Mouse (Mus musculus) layer of hippocampus, adult 9-10 months (tissue): Measurements from ENCODE around the gene Pld6.

Experiments used
- DNase-seq: peaks from one replicate; pipeline ENCODE4 v3.0.0; 2022; ENCODE audit warnings: low spot score

The Pld6 gene

GRCm38 (mm10) chr11:59787199-59787781 lies at the start of gene Pld6:
TSS of gene Pld6 (minus strand) at chr11:59787645.
- DNase-seq = no peak

GRCm38 (mm10) chr11:59821625-59822024 lies 34.2 kb upstream of the Pld6 start:
- no peak for DNase-seq

- no peak for DNase-seq
Observed at GRCm38 (mm10) chr11:59817916-59818315, 30.5 kb upstream of the Pld6 start.

GRCm38 (mm10) chr11:59815482-59816065 lies 28.1 kb upstream of the Pld6 start:
- no peak for DNase-seq

DNA sequence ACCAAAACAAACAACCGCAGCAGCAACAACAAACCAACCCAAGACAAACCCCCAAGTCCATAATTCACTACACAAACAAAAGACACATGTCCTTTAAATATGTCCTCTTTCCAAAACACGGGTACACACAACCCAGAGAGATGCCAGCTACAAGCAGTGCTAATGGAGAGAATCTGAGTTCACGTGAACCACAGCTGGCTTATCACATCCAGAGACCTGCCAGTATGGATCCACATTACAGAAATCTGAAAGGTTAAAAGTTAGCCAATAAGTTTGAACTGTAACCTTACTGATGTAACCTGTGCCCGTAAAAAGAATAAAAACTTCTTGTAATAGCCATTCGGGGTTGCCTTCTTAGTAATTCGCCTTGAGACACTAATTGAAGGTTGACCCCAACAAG lies 27.5 kb upstream of the Pld6 start:
- no peak for DNase-seq

- no peak for DNase-seq
Observed at GRCm38 (mm10) chr11:59814311-59814710, 26.9 kb upstream of the Pld6 start.

DNA sequence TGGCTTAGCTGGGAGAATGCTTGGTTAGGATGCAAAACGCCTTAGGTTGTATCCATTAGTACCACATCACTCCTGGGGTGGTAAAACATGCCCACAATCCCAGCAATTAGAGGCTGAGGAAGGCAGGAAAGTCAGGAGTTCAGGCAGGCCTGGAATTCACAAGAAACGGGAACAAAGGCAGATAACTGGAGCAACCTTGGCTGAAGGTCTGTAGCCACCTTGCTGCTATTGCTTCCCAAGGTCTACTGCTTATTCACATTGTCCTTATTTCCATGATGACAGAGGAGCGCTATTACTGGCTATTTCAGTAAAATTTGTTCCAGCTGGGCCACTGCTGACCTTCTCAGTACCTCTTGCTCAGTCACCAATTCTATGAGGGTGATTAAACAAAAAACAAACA lies 25.8 kb upstream of the Pld6 start:
- DNase-seq = no peak

- DNase-seq = no peak
Observed at GRCm38 (mm10) chr11:59811211-59811610, 23.8 kb upstream of the Pld6 start.

DNA sequence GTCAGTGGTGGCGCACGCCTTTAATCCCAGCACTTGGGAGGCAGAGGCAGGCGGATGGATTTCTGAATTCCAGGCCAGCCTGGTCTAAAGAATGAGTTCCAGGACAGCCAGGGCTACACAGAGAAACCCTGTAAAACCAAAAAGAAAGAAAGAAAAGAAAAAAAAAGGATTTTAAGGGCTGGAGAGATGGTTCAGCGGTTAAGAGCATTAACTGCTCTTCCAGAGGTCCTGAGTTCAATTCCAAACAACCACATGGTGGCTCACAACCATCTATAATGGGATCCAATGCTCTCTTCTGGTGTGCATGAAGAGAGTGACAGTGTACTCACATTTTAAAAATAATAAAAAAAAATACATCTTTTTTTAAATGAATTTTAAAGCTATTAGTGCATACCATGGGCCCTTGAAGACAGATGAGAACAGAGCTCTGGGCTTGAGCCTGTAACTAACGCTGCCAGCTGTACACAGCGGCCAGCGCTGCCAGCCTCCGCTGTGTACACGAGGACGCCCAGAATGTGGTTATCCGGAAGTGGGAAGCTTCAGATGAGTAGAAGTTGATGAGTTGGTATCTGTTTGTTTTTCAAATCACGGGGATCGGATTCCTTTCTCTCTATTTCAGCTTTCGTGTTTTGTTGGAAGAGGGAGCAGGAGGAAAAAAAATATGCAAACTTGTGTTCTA lies 23.2 kb upstream of the Pld6 start:
- no peak for DNase-seq

DNA sequence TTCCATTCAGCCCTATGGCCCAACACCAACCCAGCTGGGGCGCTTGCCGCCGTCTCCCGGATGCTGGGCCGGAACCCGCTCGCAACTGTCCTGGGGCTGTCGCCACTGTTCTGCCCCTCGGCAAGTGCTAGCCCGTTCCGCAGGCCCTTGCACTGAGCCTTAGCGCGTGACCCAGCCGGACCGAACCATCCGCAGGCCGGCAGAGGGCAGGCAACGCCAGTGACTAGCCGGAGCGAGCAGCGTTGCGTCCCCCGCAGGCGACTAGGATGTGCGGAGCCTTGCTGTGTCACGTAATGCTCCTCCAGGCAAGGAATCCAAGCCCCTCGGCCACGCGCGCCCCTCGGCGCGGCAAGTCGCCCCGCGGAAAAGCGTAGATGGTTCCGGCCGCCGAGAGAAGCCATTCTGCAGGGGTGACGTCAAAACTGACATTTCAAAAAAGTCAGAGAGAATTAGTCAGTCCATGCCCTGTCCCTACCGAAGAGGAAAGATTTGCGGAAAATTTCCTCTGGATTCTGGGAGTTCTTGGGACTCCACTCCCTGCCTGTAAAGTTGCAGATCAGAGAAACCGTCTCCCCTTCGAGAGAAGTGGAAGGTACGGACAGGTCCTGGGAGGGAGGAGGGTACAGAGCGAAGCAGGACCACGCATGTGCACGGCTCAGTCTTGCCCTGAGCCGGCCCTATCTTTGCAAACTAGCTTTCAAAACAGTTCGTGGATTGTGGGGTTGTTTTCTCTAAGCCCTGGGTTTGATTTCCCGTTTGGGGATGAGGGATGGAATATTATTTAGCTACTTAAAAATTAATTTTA lies 22.4 kb upstream of the Pld6 start, which contains the start of gene Flcn:
Gene Flcn (minus strand): TSS at position 347 of the 805 bp plus-strand sequence.
- peak; percentile 75 for DNase-seq

DNA sequence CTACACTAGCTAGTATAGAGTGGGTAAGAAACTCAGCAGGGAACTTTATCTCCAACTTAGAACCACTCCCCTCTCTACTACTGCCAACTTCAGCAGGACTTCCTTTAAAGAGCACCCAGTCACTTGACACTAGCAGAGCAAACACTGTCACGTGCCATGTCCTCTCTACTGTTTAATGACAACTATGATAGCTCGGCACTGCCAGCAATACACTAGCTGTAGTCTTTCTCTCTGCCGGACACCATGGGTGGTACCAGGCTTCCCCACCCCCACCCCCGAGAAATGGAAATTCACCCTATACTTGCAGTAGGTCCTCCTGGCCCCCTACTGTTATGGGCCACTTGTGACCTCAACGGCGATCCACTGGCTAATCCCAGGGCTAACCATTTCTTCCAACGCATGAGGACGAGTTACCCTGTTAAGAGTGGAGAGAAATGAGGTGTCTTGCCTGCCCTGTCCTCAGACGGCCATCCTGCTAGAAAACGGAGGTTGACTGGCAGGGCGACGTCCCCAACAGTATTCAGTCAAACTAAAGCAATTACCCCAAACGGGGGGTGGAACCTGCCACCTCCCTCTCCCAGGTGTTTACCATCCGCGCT lies 21.7 kb upstream of the Pld6 start:
- DNase-seq = no peak

DNA sequence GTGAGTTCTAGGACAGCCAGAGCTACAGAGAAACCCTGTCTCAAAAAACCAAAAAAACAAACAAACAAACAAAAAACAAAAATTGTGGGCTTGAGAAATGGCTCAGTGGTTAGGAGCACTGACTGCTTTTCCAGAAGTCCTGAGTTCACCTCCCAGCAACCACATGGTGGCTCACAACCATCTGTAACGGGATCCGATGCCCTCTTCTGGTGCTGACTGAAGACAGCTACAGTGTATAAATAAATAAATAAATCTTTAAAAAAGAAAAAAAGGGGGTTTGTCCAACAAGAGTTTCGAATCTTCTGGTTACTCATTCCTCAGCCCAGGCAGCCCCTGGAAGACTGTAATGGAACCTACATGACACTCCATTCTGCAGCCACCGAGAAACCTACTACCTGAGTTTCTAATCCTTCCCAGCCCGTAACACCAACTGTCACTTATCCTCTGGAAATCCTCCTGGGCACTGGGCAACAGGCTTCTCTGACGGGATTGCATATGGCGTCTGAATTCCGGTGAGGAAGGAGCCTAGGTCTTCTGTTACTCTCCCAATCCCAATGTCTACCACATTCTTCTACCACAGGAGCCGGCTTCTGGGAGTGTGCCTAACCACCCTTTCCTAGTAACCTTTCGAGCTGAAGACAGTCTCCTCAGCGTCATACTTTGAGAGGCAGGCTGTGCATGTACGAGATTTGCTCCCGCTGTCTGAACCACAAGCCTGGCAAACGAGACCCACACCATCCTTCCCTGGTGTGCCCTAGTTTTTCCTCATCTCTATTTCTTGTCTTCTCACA lies 20.9 kb upstream of the Pld6 start:
- DNase-seq = no peak

- DNase-seq = no peak
Observed at GRCm38 (mm10) chr11:59805656-59806055, 18.2 kb upstream of the Pld6 start.

DNA sequence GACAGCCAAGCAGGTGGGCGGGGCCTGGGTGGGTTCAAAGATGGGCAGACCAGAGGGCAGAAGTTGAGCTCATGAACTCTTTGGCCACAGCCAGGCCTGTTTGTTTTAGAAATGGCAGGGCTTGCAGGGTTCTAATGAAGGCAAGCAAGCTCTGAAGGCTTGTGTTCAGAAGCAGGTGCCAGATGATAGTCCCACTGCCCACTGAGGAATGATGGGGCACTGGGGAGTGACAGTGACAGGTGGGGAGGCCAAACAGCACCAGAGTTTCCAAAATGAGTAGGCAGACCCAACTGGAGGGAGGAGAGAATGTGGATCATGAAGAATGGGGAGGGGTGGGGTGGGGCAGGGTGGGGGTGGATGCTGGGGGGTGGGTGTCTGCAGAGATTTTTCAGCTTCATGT lies 17.8 kb upstream of the Pld6 start:
- DNase-seq = no peak

DNA sequence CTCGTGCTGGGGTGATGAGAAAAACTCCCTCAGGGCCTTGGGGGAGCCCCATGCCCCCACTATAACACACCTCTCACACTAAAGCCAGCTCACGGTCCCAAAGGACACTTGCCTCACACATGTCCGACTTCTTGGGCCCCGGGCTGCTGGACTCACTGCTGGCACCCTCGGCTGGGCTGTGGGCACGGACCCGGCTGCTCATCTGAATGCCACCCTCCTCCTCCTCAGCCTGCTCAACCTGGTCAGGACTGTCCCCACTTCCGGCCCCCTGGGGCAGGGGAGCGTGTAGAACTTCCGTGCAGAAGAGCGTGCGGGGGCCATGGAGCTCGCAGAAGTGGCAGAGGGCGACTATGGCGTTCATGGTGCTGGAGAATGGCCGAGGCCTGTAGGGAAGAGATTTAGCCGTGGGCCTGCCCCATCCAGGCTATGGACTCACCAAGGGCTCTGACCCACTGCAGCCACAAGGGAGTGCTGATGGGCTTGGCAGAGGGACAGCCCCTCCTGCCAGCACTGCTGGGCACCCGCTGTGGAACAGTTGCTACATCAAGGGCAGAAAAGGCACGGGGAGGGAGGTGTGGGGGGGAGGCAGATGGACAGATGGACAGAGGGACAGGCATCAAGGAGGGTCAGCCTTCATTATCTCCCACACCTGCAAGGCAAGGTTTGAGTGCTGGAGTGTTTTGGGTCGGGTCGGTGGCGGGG lies 17.1 kb upstream of the Pld6 start:
- DNase-seq = no peak

DNA sequence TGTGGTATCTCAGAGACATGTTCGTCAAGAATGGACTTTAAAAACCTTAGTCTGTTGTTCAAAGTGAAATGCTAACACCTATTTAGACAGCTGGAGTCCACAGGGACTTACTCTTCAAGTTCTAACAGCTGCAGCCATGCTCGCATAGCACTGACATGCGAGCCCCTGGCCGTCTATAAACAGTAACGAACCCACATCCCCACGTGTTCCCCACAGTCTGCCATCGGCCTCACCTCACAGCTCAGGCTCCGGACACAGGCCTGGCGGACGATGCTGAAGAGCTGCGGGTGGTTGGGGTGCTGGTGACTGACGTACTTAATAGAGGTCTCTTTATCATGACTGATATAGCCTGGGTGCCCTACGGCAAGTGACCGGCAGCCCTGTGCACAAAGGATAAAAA lies 16.1 kb upstream of the Pld6 start:
- no peak for DNase-seq

DNA sequence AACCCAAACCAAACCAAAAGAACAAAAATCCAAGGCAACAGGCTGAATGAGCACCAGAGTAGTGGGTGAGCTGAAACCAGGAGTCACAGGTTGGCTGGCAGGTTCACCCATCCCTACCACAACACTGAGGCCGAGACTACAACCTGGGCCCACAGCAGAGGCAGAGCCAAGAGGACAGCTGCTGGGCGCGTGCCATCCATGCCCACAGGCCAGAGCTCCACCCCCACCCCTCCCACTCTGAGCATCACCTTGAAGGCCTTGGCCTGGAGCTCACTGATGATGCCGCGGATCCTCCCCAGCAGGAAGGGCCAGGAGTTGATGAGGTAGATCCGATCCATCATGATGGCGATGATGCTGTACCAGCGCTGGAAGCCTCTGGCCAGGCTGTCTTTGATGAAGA lies 14.4 kb upstream of the Pld6 start:
- DNase-seq = no peak

GRCm38 (mm10) chr11:59800412-59800811 lies 13.0 kb upstream of the Pld6 start:
- no peak for DNase-seq

GRCm38 (mm10) chr11:59793390-59793789 lies 5.9 kb upstream of the Pld6 start:
- DNase-seq = no peak

- no peak for DNase-seq
Observed at GRCm38 (mm10) chr11:59789311-59789710, 1.9 kb upstream of the Pld6 start.
